Mouse (Mus musculus): ENCODE data around the gene Tm9sf2. TPM values are rescaled to one million over a fixed set of nuclear protein-coding genes. Genes with fewer than 3 reads are reported as not detected.
"Not testable (repeated sequence)": the region's sequence is repeated elsewhere in the genome, so short reads cannot be mapped to it uniquely, and the experiment has no call there.

Gene Tm9sf2
- 100 to 1,000 TPM; 128 to 183 TPM for total RNA-seq (2021)
- long read RNA-seq, experiment 1, transcript Tm9sf2-201 (17 exons, 3,107 nt), result major isoform, 191 of 204 reads
- long read RNA-seq, experiment 1, partial matches to known transcripts, result 3 of 204 reads
- long read RNA-seq, experiment 1, other reads (novel, unspliced or antisense), result 10 of 204 reads
- long read RNA-seq, experiment 2, transcript Tm9sf2-201 (17 exons, 3,107 nt), result major isoform, 830 of 877 reads
- long read RNA-seq, experiment 2, partial matches to known transcripts, result 12 of 877 reads
- long read RNA-seq, experiment 2, other reads (novel, unspliced or antisense), result 35 of 877 reads

DNA sequence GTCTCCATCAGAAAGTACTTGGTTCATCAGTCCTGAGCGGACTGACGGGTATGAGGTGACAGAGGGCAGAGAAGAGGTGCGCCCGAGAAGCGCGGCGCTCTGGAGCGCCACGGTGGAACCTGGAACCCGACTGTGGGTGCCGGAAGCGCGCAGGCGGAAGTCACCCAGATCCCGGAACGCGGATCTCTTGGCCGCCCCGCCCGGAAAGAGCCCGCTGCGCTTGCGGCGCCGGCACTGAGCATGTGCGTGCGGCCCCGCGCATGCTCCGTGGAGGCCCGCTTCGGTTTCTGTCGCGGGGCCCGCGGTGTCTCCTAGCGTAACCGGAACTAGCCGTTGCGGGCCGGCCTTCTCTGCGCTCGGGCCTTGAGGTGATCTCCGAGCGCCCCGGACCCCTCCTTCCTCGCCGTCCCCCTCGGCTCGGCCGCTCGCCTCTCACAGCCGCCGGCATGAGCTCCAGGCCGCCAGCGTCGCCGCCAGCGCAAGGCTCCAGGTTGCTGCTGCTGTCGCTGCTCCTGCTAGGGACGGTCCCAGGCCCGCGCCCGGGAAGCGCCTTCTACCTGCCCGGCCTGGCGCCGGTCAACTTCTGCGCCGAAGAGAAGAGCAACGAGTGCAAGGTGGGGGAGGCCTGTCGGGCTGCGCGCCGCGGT lies at the start of gene Tm9sf2:
Tm9sf2 (plus strand) TSS at position 217 of the 647 bp plus-strand sequence.
- peak; percentile 90 to 91 for DNase-seq (ENCODE audit: low spot score in 2 of 2)

GRCm38 (mm10) chr14:122057941-122058346 lies 48.9 kb upstream of the Tm9sf2 start:
- DNase-seq (ENCODE audit: low spot score in 2 of 2), result no peak

DNA sequence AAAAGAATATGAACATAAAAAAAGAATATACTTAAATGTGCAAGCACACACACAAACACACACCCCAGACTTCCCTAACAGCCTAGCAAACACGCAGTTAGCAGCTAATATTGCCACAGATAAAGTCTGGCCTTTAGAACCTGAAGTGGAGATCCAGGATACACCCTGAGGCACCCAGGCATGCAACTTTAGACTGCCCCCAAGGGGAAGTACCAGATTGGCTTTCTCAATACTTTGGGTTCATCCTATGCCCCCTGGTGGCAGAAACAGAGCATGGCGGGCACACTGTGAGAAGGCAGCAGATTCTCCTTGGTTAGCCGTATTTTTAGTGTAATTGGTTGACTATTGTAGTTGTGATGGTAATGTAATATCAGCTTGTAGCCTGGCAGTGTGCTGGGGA lies 46.2 kb upstream of the Tm9sf2 start:
- DNase-seq (ENCODE audit: low spot score in 2 of 2), result peak; percentile 77 to 80

DNA sequence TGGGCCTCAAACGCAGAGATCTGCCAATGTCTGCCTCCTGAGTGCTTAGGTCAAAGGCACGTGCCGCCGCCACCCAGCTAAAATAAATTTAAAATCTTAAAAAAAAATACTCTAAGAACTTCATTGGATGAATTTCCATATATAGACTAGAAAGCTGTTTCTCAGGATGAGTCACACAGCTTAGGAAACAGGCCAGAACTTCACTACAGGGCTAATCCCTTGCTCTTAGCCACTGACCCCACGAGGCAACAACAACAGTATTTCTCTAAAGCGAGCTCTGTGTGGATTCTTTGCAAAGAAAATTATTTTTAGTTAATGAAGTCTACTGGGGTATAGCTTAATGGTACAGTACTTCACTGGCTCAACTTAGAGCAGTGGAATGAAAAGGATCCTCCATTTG lies 45.5 kb upstream of the Tm9sf2 start:
- no peak for DNase-seq (ENCODE audit: low spot score in 2 of 2)

- DNase-seq (ENCODE audit: low spot score in 2 of 2), result no peak
These were observed 44.3 kb upstream of the Tm9sf2 start for GRCm38 (mm10) chr14:122062411-122063090.

GRCm38 (mm10) chr14:122063599-122063998 lies 43.2 kb upstream of the Tm9sf2 start:
- DNase-seq (ENCODE audit: low spot score in 2 of 2), result no peak

- DNase-seq (ENCODE audit: low spot score in 2 of 2), result peak; percentile 59 to 70
These were observed 42.3 kb upstream of the Tm9sf2 start for GRCm38 (mm10) chr14:122064519-122064918.

DNA sequence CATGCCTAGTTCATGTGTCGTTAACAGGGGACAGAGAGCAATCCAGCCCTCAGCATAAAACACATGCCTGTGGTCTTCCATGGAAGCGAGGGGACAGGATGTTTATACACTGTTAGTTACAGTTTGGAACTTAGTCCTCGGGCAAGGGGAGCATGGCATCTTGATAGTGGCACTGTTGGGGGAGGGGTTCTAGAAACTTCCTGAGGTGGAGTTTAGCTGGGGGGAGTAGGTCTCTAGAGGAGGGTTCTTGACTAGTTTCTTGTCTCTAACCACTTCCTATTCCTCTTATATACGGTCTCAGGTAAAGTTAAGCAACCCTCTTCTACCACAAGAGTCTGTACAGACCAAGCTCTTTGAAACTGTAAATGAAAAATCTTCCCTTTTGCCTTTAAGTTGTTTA lies 40.6 kb upstream of the Tm9sf2 start:
- no peak for DNase-seq (ENCODE audit: low spot score in 2 of 2)

DNA sequence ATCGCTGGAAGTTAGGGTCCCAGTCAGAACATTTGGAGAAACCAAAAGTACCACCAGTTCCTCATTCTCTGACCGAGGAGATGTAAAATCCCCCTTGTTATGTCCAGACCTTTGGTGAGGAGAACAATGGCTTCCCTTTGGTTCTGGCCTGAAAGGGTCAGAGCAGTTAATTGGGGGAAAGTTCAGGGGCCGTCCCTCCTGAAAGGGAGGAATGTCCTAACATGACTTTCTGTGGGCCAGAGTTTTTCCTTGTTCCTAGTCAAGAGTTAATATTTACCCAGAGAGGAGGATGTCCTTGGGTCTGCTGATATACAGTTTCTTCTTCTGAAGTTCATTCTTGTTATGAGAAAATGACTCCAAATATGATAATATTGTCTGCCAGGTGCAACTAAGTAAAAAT lies 38.8 kb upstream of the Tm9sf2 start:
- DNase-seq (ENCODE audit: low spot score in 2 of 2), result not testable (repeated sequence)

DNA sequence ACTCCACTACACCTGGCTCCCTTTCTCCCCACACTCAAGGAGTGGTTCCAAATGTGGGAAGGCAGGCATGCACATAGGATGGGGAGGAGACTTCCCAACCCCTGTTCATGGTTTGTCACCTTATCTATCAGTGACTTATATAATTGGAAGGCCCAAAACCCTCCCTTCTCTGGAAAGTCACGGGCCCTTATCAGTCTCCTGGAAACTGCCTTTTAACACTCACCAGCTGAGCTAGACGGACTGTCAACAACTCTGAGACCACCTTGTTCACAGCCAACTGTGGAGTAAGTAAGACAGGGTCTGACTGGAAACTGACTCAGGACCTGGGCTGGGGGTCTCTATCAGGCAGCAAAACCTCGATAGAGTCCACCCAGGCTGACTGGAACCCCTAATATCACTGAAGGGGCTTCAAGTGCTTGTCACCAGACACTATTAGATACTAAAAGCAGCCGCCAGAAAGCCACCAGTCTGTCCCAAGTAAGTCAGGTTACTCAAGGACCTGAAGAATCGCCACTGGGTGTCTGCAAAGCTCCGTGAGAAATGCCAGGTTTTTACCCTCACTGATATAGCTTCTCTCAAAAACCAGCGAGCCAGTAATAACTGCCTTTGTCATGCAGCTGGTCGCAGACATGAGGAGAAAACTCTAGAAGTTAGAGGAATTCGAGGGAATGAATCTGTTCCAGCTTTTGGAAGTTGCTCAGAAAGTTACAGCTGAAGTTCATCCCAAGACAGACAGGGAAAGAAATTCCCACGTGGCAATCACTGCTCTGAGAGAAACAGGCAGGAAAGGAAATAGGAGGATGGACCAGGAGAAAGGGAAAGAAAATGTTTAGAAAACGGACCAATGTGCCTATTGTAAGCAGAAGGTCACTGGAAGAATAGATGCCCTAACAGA lies 37.8 kb upstream of the Tm9sf2 start:
- no peak for DNase-seq (ENCODE audit: low spot score in 2 of 2)

DNA sequence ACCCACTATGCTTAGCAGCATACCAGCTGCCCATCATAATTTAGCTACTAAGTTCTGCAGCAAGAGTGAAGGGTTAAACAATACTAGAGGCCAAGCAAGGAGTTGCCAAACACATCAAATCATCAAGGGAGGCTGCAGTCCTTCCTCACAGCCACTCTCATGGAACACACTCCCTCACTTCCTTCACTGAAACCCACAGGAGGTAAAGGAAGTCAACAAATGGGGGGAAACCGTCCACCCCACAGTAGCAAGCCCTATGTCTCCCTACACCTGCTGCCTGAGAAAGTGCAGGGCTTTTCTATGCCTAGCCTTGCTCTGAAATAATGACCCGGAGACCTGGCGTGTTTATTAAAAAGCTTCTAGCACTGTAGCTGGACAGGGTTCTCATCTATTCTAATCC lies 36.9 kb upstream of the Tm9sf2 start:
- no peak for DNase-seq (ENCODE audit: low spot score in 2 of 2)

DNA sequence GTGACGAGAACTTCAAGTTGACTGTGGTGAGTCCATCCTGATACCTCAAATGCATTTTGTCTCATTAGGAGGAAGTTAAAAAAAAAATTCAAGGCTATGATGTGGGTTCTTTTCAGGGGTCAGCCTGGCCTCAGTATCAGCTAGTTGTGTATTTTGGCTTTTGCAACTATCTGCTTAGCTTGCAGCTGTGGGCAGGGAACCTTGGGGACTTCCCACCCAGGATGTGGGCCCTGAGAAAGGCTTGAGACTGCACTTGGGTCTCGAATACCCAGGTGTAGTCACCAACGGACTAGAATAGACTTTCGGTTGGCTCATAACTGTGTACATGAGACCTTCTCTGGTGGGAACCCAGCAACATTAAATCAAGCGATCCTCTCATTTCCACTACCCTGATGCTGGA lies 33.4 kb upstream of the Tm9sf2 start:
- no peak for DNase-seq (ENCODE audit: low spot score in 2 of 2)

GRCm38 (mm10) chr14:122074360-122074759 lies 32.5 kb upstream of the Tm9sf2 start:
- DNase-seq (ENCODE audit: low spot score in 2 of 2), result no peak

DNA sequence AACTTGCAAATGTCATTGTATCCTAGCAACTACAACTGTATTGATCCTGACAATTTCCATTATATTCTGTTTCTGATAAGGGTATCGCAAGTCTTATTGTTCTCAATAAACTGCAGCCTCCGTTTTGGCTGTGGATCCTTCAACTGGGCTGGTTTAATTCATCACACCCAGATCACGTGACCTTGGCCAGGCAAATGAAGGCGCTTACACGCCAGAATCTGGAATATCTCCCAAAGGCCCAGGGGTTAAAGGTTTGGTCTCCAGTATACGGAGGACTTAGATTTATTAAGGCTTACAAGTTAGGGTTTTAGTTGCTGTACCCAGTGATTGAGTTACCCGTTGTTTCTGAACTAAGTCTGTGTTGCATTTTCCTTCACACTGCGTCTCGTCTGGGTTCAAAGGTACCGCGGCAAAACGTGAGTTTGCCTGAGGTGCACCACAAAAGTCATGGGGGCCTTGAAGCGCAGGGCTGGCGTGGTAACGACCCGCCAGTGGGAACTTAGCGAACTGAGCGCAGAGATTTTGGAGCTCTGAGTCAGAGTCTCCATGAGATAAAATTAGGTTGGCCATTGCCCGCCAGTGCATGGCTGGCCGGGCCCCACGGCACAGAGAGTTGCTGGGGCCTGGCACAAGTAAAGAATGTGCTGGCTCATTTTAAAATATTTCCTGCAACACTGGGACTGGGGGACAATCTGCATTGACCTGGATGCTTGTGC lies 31.2 kb upstream of the Tm9sf2 start:
- no peak for DNase-seq (ENCODE audit: low spot score in 2 of 2)

GRCm38 (mm10) chr14:122077017-122077416 lies 29.8 kb upstream of the Tm9sf2 start:
- no peak for DNase-seq (ENCODE audit: low spot score in 2 of 2)

GRCm38 (mm10) chr14:122079428-122079827 lies 27.4 kb upstream of the Tm9sf2 start:
- DNase-seq (ENCODE audit: low spot score in 2 of 2), result peak; percentile 59 to 62

- DNase-seq (ENCODE audit: low spot score in 2 of 2), result no peak
These were observed 26.9 kb upstream of the Tm9sf2 start for GRCm38 (mm10) chr14:122079921-122080320.

DNA sequence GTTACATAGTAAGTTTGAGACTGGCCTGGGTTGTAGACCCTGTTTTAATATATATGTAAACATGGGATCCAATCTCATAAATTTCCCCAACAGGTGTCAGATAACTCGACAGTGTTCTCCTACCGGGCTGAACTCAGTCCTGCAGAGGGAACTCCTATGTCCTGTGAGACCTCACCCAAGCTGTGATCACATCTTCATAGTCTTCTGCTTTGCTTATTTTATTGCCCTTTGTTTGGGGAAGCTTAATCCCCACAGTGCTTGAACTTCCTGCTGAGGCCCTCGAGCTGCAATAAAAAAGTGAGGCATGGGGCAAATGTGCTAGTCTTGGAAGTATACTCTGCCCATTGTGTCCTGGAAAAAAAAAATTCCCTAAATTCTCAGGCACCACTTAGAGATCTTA lies 25.5 kb upstream of the Tm9sf2 start:
- DNase-seq (ENCODE audit: low spot score in 2 of 2), result no peak

DNA sequence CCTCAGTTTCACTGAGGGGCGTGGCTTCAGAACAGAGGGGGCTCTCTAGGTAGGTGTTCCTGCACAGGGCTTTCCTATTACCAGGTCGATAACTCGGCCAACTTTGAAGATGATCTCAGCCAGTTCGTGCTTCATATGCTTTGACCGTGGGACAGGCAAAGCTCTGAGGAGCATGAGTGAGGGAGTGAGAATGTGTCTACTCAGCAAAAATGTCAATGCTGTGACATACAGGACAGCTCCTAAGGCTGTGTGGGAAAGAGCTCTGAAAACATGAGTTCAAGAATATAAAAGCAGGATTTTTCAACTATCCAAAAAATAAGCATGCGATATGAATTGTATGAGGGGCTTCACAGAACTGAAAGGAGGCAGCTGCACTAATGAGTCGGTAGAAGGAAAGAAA lies 23.3 kb upstream of the Tm9sf2 start:
- no peak for DNase-seq (ENCODE audit: low spot score in 2 of 2)

GRCm38 (mm10) chr14:122087956-122088355 lies 18.9 kb upstream of the Tm9sf2 start:
- DNase-seq (ENCODE audit: low spot score in 2 of 2), result no peak

DNA sequence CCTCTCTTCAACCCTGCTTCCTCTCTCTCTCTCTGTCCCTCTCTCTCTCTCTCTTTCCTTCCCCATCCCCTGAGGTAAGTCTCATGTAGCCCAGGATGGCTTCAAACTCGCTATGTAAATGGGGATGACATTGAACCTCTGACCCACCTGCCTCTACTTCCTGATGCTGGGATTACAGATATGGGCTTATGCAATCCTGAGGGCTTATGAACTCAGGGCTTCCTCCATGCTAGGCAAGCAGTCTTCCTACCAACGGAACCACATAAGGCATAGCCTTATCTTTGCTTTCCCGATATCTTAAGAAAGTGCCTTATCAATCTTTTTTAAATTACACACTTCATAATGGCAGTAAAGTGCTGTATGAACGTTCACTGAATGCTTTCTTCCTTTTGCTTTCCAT lies 14.5 kb upstream of the Tm9sf2 start:
- no peak for DNase-seq (ENCODE audit: low spot score in 2 of 2)
